Mouse (Mus musculus) heart, postnatal 4 days (tissue): ENCODE results near the gene Suclg1. TPM values are rescaled to one million over a fixed set of nuclear protein-coding genes. Genes with fewer than 3 reads are reported as not detected.
A peak's percentile ranks its signal among the peaks of the same experiment; 100 is the strongest.

Experiments used
- DNase-seq: peaks from one replicate; pipeline ENCODE4 v3.0.0; 2021
- total RNA-seq, 2 experiments: library from RNA; stranded (reverse); gene quantifications; 2 replicates each; pipeline ENCODE4 v1.2.3; 2021

Suclg1 gene
- total RNA-seq, 2 experiments from 2014 or later = 389 to 429 TPM

DNA sequence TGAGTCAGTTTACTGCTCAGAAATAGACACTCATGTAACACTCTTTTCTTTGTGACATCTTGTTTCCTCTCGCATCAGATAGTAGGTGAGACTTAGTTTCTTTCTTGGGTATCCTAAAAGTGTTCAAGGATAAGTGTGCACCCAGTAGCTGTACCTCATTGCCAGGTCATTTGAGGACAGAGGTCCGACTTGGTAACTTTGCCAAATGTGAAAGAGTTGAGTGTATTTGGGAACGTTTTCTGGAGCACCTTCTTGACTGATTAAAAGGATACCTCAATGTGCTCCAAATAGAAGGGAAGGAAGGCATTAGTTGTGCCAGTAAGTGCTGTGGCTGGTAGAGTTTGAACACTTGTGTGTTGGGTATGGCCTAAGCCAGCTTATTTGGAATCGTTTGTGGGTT, 1.7 kb downstream of the Suclg1 start:
- DNase-seq = no peak

DNA sequence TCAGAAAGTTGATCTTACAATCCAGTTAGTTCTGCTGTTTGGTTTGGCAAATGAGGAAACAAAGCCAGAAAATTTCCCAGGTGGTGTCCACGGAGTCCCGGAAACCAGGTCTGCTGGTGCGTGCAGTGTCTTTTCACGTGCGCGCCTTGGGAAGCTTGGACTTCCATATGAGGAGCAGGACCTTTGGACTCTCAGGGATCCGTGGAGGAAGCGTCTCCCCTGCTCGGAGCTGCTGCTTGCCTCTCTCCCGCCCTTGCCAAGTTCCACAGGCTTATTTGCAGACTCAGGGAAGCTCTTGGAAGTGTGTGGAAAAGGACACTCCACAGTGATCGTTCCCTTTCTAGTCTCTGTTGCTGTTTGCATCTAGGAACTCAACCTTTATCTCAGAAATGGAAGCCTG, 3.2 kb downstream of the Suclg1 start:
- DNase-seq = no peak

DNA sequence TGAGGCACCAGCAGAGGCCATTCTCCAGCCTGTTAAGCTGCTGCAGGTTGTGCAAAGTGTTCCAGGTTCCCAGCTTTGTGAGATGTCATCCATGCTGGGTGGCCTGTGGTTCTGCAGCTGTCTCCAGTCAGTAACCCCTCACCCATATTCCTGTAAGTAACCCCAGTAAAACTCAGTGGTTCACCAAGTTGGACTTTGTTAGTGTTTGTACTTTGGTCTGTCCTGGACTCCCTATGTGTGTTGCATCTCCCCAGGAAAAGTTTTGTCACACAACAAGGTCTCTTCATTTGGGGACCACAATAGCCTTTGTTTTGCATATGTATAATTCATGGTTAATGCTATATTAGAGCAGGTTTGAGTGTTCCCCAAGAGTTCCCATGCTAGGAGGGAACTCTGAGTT, 4.2 kb downstream of the Suclg1 start:
- DNase-seq = no peak

DNA sequence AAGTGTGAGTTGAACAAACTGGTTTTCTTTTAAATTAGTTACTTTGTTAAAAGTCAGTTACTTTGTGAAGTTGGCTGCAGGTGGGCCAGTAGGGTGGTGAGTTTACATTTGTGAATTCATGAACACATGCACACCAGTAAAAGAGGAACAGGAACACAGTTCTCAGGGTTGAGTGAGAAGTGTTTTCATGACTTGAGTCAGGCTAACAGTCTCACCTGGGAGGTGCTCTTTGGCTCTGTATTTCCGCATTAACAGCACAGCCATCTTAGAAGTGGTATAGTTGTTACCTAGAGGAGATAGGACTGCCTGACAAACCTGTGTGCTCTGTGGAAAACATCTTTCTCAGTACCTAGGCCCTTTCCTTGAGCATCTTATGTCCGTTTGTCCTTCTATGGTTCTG, 4.8 kb downstream of the Suclg1 start:
- no peak for DNase-seq

DNA sequence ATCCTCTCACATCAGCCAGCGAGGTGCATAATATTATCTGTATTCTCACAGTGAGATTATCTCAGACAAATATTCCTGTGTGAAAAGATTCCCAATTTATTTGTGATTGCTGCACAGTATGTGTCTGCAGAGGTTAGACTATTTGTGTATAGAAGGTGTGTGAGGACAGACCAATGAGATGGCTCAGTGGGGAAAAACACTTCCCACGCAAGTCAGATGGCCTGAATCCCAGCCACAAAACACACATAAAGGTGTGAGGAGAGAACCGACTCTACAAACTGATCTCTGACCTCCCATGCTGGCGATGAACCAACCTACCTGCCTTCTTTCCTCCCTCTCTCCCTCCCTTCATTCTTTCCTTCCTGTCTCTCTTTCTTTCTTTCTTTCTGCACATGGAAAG, 5.4 kb downstream of the Suclg1 start:
- no peak for DNase-seq

DNA sequence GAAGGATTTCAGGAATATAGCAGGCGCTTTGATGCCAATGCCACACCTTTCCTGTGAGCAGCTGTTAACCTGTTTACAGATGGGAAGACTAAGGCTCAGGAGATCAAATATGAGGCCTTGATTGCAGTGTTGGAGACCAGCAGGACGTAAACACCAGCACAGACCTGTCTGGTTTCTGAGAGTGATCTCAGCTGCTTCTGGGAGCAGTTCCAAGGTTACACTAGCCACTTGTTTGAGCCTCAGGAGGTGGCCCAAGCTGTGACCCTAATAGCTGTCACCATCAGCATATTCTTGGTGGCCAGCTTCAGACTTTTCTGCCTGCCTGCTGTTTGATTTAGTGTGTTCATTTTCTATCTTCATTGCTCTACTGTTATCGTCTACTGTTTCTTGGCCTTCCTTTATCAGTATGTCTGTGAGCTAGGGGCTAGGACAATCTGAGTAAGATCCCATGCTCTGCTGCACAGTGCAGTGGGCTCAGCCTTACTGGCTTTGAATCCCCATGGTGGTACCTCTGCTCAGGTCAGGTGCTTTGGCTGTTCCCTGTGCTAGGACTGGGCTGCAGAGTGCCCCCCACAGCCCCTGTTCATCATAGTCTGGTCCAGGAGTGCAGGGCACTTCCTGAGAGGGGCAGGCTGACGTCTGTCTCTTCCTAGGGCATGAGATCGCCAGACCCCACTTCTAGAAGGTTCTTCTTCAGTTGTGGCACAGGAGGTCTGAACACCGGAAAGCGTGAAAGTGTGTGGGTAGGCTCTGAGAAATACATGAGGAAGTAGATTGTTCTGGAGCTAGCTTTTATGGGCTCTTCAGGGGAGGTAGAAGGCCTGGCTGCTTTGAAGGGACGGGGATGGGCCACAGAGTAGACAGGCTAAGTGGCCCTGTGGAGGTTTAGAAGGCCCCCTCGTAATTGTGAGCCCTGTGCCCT, 6.4 kb downstream of the Suclg1 start:
- peak; percentile 21 for DNase-seq

DNA sequence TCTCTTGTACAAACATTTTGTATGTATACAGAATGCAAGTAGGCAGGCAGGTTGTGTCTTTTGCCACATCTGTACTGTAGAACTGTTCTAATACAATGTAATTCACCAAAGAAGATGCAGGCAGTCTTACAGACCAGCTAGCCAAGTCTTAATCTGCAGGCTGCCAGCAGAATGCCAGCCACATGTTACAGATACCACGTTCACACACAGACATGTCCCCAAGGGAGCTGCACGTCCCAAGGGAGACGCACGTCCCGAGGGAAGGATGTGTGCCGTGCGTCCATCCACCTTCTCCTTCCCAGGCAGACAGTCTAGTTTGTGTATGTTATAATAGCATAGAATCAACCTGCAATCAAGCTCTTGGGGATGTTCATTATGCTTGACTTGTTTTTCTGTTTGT, 8.9 kb downstream of the Suclg1 start:
- DNase-seq = no peak

DNA sequence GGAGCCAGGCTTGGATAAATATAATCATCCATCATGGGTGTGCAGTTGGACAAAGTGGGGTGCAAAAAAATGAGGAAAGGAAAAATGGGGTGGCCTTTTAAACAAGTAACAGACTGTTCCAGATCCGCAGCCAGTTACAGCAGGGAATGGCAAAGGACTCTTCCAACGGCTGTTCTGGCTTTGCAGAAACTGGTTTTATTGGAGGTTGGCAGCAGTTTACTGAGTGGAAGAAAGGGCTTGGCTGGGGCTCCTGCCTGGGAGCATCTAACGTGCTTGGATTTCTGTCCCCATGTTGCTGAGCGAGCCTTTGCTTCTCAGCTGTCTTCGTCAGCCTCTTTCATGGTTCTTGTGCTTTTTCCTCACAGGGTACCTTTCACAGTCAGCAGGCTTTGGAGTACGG, 11.9 kb downstream of the Suclg1 start:
- no peak for DNase-seq

DNA sequence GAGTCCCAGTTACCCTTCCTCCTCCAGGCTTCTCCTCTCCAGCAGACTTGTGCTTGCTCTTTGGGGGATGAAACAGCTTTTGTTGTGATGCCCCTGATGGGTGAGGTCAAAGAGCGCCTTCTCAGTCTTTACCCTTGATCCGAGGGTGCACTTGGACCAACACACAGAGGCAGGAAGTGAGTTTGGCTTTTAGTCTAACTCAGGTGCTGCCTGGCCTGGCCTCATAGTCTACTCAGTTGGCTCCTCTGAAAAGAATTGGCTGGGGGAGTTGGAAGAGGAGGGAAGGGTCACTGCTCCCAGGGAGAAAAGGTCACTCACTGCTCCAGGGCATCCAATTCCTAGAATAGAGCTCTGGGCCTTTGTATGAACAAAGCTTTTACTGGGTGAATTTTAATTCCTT, 16.6 kb downstream of the Suclg1 start:
- no peak for DNase-seq

DNA sequence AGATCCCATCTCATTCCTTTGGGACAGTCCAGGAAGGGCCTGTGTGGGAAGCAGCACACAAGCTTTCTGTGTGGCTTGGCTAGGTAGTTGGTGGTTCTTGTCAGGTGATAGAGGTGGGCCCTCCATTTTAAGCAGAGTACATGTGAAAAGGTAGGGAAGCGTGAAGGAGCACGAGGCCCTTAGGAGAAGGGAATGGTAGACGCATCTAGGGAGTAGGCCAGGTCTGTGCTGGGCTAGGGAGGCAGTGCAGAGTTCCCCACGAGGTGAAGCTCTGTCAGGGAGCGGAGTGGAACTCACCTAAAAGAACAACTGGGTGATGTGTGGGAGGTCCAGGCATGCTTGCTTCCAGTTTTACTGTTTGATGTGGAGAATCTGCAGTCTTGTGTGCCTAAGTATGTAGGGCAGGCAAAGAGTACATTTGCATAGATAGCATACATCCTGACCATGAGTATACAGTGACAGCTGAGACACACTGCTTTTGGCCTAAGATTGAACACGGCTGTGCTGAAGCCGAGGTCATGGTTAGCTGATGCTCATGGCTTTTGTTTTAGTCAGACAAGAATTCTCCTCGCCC, 19.6 kb downstream of the Suclg1 start:
- no peak for DNase-seq

DNA sequence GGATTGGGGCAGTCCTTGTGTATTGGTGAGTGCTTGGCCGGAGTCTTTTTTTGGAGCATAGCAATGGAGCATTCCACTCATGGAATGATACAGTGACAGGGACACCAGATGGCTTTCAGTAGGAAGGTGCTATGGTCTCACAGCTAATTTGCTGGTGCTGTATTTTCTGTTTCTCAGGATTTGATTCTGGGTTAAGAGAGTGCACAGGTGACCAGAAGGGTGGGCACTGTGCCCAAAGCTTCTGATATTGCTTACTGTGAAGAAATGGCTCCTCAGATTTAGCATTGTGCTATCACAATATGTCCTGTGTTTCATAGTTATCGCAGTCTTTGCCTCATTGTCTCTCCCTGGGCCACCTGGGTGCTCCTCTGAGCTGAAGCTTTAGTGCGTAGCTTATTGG, 21.2 kb downstream of the Suclg1 start:
- no peak for DNase-seq

DNA sequence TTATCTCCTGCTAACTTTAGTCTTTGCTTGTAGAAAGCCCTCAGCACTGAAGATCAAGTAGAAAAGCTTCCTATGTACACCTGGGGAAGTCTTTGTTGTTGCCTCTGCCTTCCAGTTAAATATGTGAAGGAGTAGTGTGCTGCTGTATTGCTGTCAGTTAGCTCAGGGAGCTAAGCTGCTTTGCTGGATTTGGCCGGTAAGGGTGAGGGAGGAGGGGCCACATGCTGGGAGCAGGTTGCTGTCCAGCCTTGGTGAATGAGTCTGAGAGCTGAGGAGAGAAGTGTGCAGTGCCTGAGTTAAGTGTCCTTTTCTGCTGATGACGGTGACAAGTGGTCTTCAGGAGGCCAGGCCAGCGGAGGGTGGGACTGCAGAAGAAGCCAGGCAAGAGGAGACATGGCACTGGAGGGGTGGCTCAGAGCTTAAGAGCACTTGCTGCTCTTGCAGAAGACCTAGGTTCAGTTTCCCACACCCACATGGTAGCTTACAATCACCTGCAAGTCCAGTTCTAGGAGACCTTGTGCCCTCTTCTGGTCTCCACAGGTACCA, 23.4 kb downstream of the Suclg1 start:
- no peak for DNase-seq

DNA sequence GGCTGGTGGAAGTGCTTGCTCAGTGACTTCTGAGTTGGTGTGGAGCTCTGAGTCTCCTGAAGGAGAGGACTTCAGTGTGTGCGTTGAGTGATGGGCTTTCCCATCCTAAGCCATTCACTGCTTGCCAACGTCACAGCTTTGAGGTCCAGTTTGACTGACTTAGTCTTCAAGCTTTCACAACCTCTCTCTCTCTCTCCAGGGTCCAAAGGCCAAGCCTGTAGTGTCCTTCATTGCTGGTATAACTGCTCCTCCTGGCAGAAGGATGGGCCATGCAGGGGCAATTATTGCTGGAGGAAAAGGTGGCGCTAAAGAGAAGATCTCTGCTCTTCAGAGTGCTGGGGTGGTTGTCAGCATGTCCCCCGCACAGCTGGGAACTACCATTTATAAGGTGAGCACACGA, 26.8 kb downstream of the Suclg1 start:
- no peak for DNase-seq

DNA sequence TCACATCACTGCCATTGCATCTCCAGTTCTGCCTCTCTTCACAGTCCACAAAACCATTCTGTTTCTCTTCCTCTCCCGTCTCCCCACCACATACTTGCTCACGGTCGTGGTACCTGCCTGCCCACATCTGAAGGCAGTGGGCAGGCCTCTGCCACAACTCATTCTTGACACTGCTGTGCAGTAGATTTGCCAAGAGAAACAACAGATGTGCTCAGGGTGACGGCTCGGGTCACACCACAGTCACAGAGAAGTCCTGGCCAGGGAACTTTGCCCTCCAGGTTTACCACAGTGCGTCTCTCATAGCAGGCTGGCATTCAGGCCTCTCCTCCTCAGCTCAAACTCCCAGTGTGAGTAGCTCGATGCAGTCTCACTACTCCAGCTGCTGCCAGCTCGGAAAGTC, 31.5 kb downstream of the Suclg1 start:
- no peak for DNase-seq

DNA sequence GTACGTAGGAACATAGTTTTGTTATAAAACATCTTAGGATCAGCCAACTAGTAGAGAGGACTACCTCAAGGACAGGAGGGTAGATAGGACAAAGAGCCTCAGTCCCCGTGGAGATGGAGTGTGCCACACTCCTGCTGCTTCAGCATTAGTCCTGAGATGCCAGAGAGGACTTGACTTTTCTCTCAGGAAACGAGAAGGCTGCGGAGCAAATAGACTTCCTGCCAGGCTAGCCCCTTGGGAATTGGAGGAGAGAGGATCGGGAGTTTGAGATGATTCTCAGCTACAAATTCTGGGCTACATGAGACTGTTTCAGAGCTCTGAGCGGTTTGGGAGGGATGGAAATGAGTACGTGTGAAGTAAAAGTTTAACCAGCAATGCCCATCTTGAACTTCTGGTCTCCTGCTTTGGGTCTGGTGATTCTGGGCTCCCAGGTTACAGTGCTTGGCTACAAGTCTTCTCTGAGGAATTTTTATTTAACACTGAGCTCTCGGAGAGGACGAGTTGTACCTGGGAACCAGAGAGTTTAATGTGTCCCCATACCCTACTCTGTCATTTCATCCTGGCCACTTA, 32.4 kb downstream of the Suclg1 start:
- no peak for DNase-seq

DNA sequence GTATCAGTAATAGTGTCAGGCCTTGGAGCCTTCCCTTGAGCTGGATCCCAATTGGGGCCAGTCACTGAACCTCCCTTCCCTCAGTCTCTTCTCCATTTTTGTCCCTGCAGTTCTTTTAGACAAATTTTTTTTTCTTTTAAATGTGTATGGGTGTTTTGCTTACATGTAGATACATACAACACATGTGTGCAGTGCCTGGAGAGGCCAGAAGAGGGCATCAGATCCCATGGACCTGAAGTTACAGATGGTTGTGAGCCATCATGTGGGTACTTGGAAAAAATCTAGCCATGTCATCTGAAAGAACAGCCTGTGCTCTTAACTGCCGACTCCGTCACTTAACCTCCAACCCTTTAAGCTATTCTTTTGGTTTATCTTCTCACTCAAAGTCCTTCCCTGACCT, 38.1 kb downstream of the Suclg1 start:
- no peak for DNase-seq

DNA sequence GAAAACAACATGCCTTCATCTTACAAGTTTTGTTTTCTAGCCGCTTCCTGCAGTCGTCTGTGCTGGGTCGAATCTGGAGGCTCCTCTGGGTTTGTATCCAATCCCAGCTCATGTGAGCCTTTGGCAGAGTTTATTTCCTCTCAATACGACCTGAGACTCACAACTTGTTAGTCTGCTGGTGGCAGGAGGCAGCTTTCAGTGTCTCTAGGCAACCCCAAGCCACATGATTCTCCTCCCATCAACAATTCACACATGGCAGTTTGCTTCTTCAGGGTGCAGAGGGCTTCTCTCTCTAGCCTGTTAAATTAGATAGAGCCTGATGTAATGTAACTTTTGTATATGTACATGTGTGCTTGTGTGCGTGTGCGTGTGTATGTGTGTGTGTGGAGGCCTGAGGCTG, 58.7 kb downstream of the Suclg1 start:
- no peak for DNase-seq

DNA sequence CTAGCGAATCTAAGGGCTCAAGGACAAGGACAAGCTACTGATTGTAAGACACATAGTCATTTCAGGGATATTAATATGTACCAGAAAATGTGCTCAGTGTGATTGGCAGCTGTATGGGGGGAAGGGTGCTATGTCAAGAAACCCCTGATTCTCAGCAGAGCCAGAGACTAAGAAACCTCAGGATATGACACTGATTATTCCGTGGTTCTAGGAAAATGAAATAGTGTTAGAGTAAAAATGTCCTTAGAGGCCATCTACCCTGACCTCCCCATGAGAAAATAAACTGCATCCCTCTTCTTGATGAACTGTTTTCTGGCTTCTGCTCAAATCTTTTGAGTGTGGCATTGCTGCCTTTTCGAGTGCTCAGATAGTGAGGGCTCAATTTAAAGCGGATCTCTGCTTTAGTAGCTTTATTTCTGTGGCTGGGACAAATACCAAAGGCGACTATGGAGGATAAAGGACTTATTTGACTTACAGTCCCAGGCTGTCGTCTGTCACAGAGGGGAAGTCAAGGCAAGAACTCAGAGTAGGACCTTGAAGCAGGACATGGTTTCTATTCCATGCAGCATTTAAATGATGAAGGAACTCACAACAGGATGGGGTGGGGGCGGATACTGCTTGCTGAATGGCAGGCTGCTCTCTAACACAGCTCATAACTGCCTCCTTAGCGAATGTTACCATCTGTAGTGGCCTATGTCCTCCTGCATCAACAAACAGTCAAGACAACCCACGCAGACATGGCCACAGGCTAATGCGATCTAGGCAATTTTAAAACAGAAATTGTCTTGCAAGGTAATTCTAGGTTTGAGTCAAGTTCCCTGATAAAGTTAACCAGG, 60.7 kb downstream of the Suclg1 start:
- DNase-seq = no peak

DNA sequence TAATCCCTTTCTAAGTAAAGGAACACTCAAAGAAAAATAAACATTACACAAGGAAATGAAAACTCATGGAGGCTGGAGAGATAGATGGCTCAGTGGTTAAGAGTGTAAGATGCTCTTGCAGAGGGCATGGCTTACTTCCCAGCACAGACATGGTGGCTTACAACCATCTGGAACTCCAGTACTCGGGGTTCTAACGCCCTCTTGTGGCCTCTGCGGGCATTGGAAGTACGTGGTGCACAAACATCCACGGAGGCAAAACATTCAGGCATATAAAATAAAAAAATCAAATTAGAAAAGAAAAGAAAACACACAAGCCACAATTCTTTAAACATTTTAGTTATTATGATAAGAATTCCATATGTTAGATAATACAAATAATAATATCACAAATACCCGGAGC, 63.2 kb downstream of the Suclg1 start:
- DNase-seq = no peak

DNA sequence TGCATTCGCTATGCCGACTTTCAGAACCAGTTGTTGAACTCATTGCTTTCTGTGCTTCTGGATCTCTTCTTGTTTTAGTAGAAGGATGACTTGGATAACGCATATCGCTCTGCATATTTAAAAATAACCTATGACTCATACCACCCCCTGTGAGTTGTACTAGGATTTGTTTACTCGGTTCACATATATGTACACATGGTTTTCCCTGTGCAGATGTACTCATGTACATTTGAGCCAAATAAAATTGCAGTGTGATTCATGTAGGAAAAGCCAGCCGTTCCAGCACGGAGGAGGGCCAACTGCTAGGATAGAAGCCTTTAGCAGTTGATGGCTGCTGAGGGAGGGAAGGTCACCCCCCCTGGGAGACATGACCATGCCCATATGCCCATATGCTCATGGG, 63.6 kb downstream of the Suclg1 start:
- no peak for DNase-seq

DNA sequence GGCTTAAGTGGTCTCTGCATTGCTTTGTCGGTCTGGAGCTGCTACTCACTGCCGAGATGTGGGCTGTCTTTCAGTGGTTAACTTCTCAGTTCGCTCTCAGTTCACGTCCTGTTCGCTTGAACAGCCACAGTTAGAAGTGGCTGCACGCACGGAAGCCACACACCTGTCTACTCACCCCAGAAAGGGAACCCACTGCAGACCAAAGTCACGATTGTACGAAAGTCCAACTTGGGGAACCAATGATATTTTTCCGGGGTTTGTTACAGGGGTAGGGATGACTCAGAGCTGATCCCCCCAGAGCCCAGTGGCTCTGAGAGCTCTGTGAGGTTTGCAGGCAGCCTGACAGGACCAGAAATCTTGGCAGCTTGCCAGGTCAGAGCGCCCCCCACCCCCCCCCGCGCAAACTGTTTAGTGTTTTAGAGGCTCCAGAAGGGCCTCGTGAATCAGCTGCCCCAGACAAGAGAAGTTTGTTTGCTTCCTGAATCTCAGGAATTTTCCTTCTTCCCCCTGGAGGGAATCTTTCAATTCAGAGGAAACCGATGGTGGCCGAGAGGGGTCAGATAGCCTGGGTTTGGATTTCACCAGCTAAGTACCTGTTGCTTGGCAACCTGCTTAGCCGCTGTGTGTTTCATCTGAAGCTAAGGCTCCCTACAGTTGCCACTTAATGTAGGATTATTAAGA, 66.9 kb downstream of the Suclg1 start:
- peak; percentile 76 for DNase-seq

DNA sequence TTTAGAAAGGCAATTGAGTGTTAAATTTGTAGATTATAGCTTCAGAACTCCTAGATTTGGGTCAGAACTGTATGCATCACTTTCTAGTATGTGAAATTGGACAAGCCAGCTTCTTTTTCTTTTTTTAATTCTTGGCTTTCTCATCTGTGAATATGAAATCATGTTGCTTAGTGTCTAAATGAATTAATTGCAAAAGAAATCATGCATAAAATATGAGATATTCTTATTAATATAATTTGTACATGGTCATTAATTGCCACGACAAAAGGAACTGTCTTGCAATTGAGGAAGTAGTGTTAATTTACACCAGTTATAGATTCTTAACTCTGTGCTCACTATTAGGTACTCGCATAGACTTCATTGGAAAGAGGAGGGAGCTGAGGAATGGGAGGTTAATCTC, 74.1 kb downstream of the Suclg1 start:
- DNase-seq = no peak
